Mouse (Mus musculus) heart, embryonic 14.5 days (tissue): ENCODE measurements around the gene Zfp69. TPM values are rescaled to one million over a fixed set of nuclear protein-coding genes. Genes with fewer than 3 reads are reported as not detected.

Experiments
- ATAC-seq: fragments of 200-750 bp; cut with Nextera tagmentation; 2 replicates; pipeline ENCODE4 v1.8.0; 2017; ENCODE audit warnings: low read depth, moderate TSS enrichment; ENCODE audit not compliant: insufficient number of reproducible peaks, insufficient read depth, low FRiP score
- H3K27ac ChIP-seq, 2 experiments: fragments of 200-500 bp in 1 of 2; fragments of 300-500 bp in 1 of 2; sonication (generic) in 1 of 2; replicated peaks in 1 of 2; 2 replicates each; pipeline ENCODE4 v1.5.1; 2012 to 2014; ENCODE audit warnings: low read depth in 2 of 2, low read length in 2 of 2, control low read depth in 1 of 2, mild to moderate bottlenecking in 1 of 2, mixed read lengths in 1 of 2; ENCODE audit not compliant: control insufficient read depth in 1 of 2, insufficient read depth in 1 of 2
- H3K27me3 ChIP-seq: fragments of 300-500 bp; sonication (generic); 2 replicates; pipeline ENCODE4 v1.6.1; 2014; ENCODE audit warnings: mild to moderate bottlenecking, low read length, control low read depth; ENCODE audit not compliant: control insufficient read depth, insufficient read depth
- H3K36me3 ChIP-seq: fragments of 300-500 bp; sonication (generic); 2 replicates; pipeline ENCODE4 v1.6.1; 2014; ENCODE audit warnings: mild to moderate bottlenecking, control low read depth, low read length, mixed read lengths; ENCODE audit not compliant: control insufficient read depth, insufficient read depth
- H3K4me1 ChIP-seq, 2 experiments: fragments of 200-500 bp in 1 of 2; fragments of 300-500 bp in 1 of 2; sonication (generic) in 1 of 2; 2 replicates each; pipeline ENCODE4 v1.6.1; 2012 to 2014; ENCODE audit warnings: low read length in 2 of 2, control low read depth in 1 of 2, mixed read lengths in 1 of 2; ENCODE audit not compliant: control insufficient read depth in 2 of 2, insufficient read depth in 2 of 2
- H3K4me2 ChIP-seq: fragments of 300-500 bp; sonication (generic); 2 replicates; pipeline ENCODE4 v1.6.1; 2014; ENCODE audit warnings: mild to moderate bottlenecking, low read length
- H3K4me3 ChIP-seq, 2 experiments: fragments of 200-500 bp in 1 of 2; fragments of 300-500 bp in 1 of 2; sonication (generic) in 1 of 2; 2 replicates each; pipeline ENCODE4 v1.5.1; 2012 to 2014; ENCODE audit warnings: low read length in 2 of 2, mild to moderate bottlenecking in 2 of 2, control low read depth in 1 of 2, low read depth in 1 of 2, moderate library complexity in 1 of 2; ENCODE audit not compliant: control insufficient read depth in 1 of 2, insufficient read depth in 1 of 2
- H3K9ac ChIP-seq: fragments of 300-500 bp; sonication (generic); 2 replicates; pipeline ENCODE4 v1.6.1; 2014; ENCODE audit warnings: mild to moderate bottlenecking, low read length
- H3K9me3 ChIP-seq: fragments of 300-500 bp; sonication (generic); 2 replicates; pipeline ENCODE4 v1.6.1; 2016; ENCODE audit warnings: low read length, control low read depth; ENCODE audit not compliant: control insufficient read depth
- WGBS: fragments of 180-500 bp; shearing (Covaris S2); extraction: QIAGEN DNeasy Blood & Tissue Kit; methylation state at CpG from one replicate; pipeline ENCODE4 v1.1.7; 2014; 5-methylcytosine and 5-hydroxymethylcytosine counted together
- polyA plus RNA-seq: library from polyadenylated mRNA; unstranded; fragments of >200 nt; fragmentation: Nextera tagmentation; extraction: Ambion mirVana; gene quantifications from 2 replicates; pipeline ENCODE4 v1.2.1, GENCODE M21; 2014

Gene Zfp69
- polyA plus RNA-seq = 13.5 and 14.3 TPM in 2 replicates

GRCm38 (mm10) chr4:120951428-120951973 lies at the start of gene Zfp69:
Zfp69 (minus strand) TSS chr4:120951699.
- Histone ChIP-seq H3K4me1 (peaks cover 0 to 8% of the 10 kb centered on the region in 2 experiments; a peak in 2 of 4 replicates), H3K27me3 (no peaks in the 10 kb centered on the region), H3K4me2 (peak within 1 kb of the TSS; percentile 80), H3K36me3 (peaks cover 11% of the 10 kb centered on the region), H3K9ac (peak within 1 kb of the TSS; percentile 93), H3K27ac (peak within 1 kb of the TSS; percentile 93 to 96), H3K4me3 (peak within 1 kb of the TSS; percentile 82 to 86), H3K9me3 (no peaks in the 10 kb centered on the region)
- under 1% methylated on average over 52 of the region's 60 CpGs for WGBS
- ATAC-seq = peak; percentile 95

- Histone ChIP-seq H3K9ac (no peak overlapping the region), H3K9me3 (no peaks in the 10 kb centered on the region), H3K4me1 (peaks cover 12 to 36% of the 10 kb centered on the region in 2 experiments), H3K4me2 (no peak overlapping the region), H3K27me3 (no peaks in the 10 kb centered on the region), H3K36me3 (no peaks in the 10 kb centered on the region), H3K4me3 (no peak overlapping the region), H3K27ac (no peak overlapping the region)
- WGBS = 88% methylated on average over 2 of the region's 2 CpGs
- ATAC-seq = no peak
Measured at GRCm38 (mm10) chr4:121001042-121001441, 49.5 kb upstream of the Zfp69 start.

- Histone ChIP-seq H3K9ac (no peak overlapping the region), H3K9me3 (no peaks in the 10 kb centered on the region), H3K4me2 (no peak overlapping the region), H3K4me3 (no peak overlapping the region), H3K36me3 (no peaks in the 10 kb centered on the region), H3K27ac (no peak overlapping the region), H3K27me3 (no peaks in the 10 kb centered on the region), H3K4me1 (no peaks in the 10 kb centered on the region)
- no peak for ATAC-seq
- 50% methylated on average over 1 of the region's 1 CpGs for WGBS
Measured at GRCm38 (mm10) chr4:120995911-120996310, 44.4 kb upstream of the Zfp69 start.

GRCm38 (mm10) chr4:120993025-120993424 lies 41.5 kb upstream of the Zfp69 start:
- WGBS = 79% methylated on average over 1 of the region's 1 CpGs
- H3K36me3 ChIP-seq = peaks cover 6% of the 10 kb centered on the region; the same call in 1 of the 2 replicates
- H3K4me3 ChIP-seq = no peak overlapping the region
- H3K27ac ChIP-seq = no peak overlapping the region
- H3K4me2 ChIP-seq = no peak overlapping the region
- no peak overlapping the region for H3K9ac ChIP-seq
- no peaks in the 10 kb centered on the region for H3K27me3 ChIP-seq
- H3K9me3 ChIP-seq = peaks cover 5% of the 10 kb centered on the region; the same call in 1 of the 2 replicates
- ATAC-seq = no peak
- H3K4me1 ChIP-seq = no peaks in the 10 kb centered on the region

GRCm38 (mm10) chr4:120992284-120992683 lies 40.8 kb upstream of the Zfp69 start:
- H3K4me2 ChIP-seq = no peak overlapping the region
- no peaks in the 10 kb centered on the region for H3K27me3 ChIP-seq
- H3K9me3 ChIP-seq = peaks cover 5% of the 10 kb centered on the region; the same call in 1 of the 2 replicates
- H3K27ac ChIP-seq = no peak overlapping the region
- 80% methylated on average over 2 of the region's 2 CpGs for WGBS
- ATAC-seq = no peak
- no peaks in the 10 kb centered on the region for H3K4me1 ChIP-seq
- H3K9ac ChIP-seq = no peak overlapping the region
- H3K4me3 ChIP-seq = no peak overlapping the region
- H3K36me3 ChIP-seq = peaks cover 6% of the 10 kb centered on the region; the same call in 1 of the 2 replicates

- Histone ChIP-seq H3K36me3 (peaks cover 15% of the 10 kb centered on the region), H3K4me2 (no peak overlapping the region), H3K4me1 (no peaks in the 10 kb centered on the region), H3K9ac (no peak overlapping the region), H3K4me3 (no peak overlapping the region), H3K27ac (no peak overlapping the region), H3K27me3 (no peaks in the 10 kb centered on the region), H3K9me3 (peaks cover 5% of the 10 kb centered on the region; the same call in 1 of the 2 replicates)
- 69% methylated on average over 4 of the region's 4 CpGs for WGBS
- no peak for ATAC-seq
Measured at GRCm38 (mm10) chr4:120987319-120987718, 35.8 kb upstream of the Zfp69 start.

GRCm38 (mm10) chr4:120986446-120986845 lies 34.9 kb upstream of the Zfp69 start:
- H3K9ac ChIP-seq = no peak overlapping the region
- no peak overlapping the region for H3K27ac ChIP-seq
- H3K27me3 ChIP-seq = no peaks in the 10 kb centered on the region
- H3K36me3 ChIP-seq = peaks cover 24% of the 10 kb centered on the region
- 24% methylated on average over 6 of the region's 6 CpGs for whole genome bisulfite sequencing
- H3K4me1 ChIP-seq = no peaks in the 10 kb centered on the region
- no peak overlapping the region for H3K4me2 ChIP-seq
- peaks cover 5% of the 10 kb centered on the region; the same call in 1 of the 2 replicates for H3K9me3 ChIP-seq
- no peak for ATAC-seq
- no peak overlapping the region for H3K4me3 ChIP-seq

GRCm38 (mm10) chr4:120978221-120978620 lies 26.7 kb upstream of the Zfp69 start:
- Histone ChIP-seq H3K4me1 (no peaks in the 10 kb centered on the region), H3K9ac (no peak overlapping the region), H3K4me3 (no peak overlapping the region), H3K27ac (no peak overlapping the region), H3K27me3 (no peaks in the 10 kb centered on the region), H3K36me3 (peaks cover 60% of the 10 kb centered on the region), H3K4me2 (no peak overlapping the region), H3K9me3 (no peaks in the 10 kb centered on the region)
- WGBS = 79% methylated on average over 3 of the region's 3 CpGs
- no peak for ATAC-seq
